Mouse (Mus musculus) testis, adult 2 months (tissue): ENCODE data around the gene Rpia.

ENCODE experiments used
- CTCF ChIP-seq: fragments of 200-500 bp; IDR thresholded peaks from 2 replicates; pipeline ENCODE4 v1.5.1; 2012; ENCODE audit warnings: low read depth, mild to moderate bottlenecking, inconsistent platforms, low read length, moderate library complexity; ENCODE audit not compliant: control insufficient read depth, insufficient read depth, insufficient replicate concordance
- POLR2A ChIP-seq: fragments of 200-500 bp; IDR thresholded peaks from 2 replicates; pipeline ENCODE4 v1.6.1; 2012; ENCODE audit warnings: low read depth, mild to moderate bottlenecking, inconsistent platforms, low read length, moderate library complexity; ENCODE audit not compliant: control insufficient read depth

DNA sequence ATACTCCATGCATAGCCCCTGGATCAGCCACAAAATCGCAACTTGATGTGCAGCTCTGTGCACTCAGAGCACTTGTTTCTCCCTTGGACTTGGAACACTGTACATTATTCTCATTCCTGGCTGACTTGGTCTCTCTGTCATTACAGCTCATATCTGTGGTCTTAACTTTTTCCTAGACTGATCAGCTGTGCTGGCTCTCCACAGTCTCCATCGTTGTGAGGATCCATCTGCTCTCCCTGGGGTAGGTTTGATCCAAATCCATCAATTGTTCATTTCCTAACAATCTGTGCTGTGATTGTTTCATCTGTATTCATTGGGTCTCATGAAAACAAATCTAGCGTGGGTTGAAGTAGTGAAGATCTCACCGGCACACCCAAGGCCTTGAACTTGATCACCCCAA lies 49.2 kb downstream of the Rpia start:
- TF ChIP-seq POLR2A (no peak), CTCF (no peak)
